Mouse (Mus musculus): ENCODE results near the gene Btbd18.
A peak's percentile ranks its signal among the peaks of the same experiment; 100 is the strongest.

Gene Btbd18

GRCm38 (mm10) chr2:84658806-84659205, at the start of gene Btbd18:
TSS of gene Btbd18 (plus strand) at chr2:84659079.
- no peak for DNase-seq (ENCODE audit: low read depth, low spot score)

DNA sequence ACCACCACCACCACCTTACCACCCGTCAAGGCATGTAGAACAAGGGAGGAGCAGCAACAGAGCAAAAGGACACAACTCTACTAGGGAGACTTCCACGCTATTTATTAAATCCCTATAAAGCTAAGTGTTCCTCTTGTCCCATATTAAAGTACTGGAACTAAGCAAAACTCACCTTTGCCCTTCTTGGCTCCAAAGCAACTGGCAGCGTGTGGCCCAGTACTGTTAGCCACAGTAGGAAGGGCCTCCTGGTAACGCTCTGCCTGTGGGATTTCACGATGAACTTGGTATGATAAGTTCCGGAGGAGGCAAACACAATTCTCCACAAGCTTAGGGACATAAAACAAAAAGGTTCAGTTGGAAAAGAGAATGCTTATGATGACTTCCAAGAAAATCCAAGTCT, 46.1 kb upstream of the Btbd18 start:
- DNase-seq (ENCODE audit: low read depth, low spot score), result no peak

DNA sequence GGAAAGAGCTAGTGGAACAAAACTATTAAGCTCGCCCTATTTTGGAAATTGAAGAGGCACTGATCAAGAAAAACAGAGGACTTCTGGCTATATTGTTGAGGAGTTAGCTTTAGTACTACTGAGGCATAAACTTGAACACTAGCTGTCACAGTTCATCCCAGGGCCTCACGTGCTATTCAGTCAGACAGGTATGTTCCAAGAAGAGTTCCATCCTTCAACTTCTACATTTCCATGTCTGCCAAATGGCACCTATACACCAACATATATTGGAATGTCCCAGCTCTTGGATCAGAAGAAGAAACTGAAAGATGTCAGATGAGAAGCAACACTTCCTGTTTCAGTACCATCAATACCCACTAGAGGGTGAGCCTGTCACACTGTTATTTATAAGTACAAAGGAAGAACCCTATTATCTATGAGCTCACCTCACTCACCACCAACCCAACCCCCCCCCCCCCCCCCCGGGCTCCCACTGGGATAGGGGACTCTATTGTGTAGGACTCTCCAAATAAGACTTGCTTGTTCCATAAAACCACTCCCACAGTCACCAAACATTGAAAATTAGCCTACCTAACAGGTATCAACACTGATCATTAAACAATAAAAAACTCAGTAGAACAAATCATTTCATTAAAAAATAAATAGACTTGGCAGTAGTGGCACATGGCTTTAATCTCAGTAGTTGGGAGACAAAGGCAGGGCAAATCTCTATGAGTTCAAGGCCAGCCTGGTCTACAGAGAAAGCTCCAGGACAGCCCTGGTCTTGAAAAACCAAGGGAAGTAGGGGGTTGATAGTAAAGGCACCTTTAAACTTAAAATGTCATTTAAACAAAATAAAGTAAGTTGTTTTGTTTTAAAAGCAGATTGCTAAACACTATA, 41.0 kb upstream of the Btbd18 start:
- peak; percentile 77 for DNase-seq (ENCODE audit: low read depth, low spot score)

DNA sequence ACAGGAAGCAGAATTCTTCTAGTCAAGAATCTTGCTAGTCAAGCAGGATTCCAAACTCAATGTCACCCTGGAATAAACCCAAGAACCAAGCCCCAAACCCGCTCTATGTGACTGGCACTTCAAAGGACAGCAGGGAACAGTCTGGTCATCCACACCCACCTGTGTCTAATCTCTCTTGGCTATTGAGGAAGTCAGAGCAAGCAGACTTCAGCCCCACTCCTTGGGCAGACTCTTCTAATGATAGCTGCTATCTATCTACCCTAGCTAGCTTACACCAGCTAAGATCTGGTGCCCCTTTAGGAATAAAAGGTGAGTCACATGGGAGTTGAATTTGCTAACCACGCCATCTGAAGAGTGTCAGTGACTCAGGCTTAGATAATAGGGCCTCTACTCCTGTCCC, 40.0 kb upstream of the Btbd18 start:
- DNase-seq (ENCODE audit: low read depth, low spot score), result no peak

DNA sequence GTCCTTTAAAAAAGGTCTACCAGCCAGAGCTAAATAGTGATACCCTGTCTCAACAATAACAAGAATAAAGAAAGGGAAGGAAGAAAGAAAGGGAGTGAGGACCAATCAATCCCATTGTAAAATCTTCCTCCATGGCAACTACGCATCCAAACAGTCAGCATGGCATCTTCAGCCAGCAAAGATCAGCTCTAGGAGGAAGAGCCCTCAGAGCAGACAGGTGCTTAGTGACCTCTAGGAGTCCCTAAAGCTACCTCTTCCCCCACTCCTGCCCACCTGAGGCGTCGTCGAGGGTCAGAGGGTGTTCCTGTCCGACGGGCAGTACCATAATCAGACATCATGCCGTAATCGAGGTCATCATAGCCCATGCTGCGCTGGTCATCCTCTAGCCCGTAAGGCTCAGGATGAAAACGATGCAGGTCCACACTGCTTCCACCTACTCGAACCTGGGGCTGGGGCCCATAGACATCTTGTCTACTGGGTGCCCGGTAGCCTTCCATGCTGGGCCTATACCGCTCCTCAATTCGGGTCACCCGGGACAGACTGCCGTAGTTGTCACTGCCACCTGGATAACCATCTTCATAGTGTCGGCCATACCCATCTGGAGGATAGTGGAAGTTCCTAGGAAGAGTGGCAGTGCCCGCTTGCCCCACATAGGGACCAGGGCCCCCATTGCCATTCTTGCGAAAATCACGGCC, 39.1 kb upstream of the Btbd18 start:
- DNase-seq (ENCODE audit: low read depth, low spot score), result no peak

DNA sequence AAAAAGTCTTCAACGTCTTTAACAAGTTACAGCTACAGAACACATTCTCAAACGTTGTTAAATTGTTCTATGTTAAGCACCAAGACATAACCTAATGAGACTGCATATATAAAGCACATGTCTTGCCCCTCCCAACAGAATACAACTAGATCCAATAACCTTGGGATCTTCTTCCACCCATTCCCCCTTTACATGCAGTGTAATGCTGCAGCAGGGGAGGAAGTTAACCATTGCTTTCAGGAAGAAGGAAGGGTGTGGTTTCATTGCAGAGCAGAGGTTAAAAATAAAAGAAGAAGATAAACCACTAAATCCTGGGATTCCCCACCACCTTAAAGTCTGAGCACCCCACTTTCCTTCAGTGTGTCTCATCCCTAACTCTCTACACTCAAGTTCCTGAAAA, 36.2 kb upstream of the Btbd18 start:
- no peak for DNase-seq (ENCODE audit: low read depth, low spot score)

DNA sequence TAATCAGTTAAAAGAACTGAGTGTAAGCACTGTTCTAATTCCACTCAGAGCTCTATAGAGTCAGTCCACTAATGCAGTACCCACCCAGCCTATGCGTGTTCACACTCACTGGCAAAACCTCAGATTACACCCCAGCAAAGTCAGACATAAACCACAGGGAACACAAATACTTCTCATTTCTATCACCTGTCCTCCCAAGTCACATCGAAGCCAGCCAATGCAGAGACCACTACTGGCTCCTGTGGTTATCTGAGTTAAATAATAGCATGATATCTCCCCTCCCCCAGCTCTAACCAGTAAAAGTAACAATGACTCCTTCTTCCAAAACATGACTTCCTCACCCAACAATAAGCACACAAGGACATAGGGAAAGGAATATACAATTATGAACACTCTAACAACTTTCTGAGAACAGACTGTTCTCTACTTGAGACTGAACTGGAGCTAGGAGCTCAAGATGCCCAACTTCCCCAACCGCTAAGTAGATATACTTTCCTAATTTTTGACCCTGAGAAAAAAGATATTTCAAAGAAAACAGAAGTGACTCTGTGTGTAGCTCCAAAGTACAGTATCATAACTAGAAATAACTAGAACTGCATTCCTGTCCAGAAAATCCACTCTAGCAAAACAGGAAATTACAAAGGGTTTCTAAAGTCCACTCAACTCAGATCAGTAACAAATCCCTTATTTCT, 35.3 kb upstream of the Btbd18 start:
- no peak for DNase-seq (ENCODE audit: low read depth, low spot score)

DNA sequence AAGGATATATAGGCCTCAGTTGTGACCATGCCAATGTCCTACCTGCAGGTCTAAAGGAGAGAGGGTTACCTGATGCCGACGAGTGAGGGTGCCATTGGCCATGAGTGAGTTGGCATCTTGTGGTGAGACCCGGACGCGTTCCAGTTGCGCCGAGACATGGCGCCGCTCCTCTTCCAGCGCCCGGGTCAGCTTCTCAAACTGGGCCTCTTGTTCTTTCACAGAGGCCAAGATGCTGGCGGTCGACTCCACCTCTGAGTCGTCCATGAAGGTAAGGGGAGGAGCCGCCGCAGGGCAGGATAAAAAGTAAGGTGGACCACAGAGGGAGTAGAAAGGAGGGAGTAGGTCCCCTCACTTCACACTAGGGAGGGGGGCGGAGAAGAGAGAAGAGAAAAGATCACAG, 34.7 kb upstream of the Btbd18 start:
- DNase-seq (ENCODE audit: low read depth, low spot score), result no peak

- DNase-seq (ENCODE audit: low read depth, low spot score), result no peak
Observed at GRCm38 (mm10) chr2:84626366-84626975, 32.4 kb upstream of the Btbd18 start.

- DNase-seq (ENCODE audit: low read depth, low spot score), result no peak
Observed at GRCm38 (mm10) chr2:84627036-84627435, 31.8 kb upstream of the Btbd18 start.

DNA sequence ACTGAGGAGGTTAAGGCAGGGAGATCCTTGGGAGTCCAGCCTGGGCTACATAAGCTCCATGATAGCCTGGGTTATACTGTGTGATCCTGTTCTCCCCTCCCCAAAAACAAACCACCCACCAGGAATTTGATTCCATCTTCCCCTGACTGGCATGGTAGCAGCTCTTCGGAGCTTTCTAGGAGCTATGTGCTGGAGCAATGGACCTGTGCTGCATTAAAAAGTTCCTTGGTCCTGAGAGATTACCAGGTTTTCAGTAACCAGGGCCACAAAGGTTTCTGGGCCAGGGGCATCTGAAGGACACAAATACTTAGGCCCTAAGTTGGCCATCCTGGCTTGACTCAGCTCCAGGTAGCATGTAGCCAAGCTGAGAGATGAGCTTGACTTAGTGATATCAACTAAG, 26.9 kb upstream of the Btbd18 start:
- no peak for DNase-seq (ENCODE audit: low read depth, low spot score)

DNA sequence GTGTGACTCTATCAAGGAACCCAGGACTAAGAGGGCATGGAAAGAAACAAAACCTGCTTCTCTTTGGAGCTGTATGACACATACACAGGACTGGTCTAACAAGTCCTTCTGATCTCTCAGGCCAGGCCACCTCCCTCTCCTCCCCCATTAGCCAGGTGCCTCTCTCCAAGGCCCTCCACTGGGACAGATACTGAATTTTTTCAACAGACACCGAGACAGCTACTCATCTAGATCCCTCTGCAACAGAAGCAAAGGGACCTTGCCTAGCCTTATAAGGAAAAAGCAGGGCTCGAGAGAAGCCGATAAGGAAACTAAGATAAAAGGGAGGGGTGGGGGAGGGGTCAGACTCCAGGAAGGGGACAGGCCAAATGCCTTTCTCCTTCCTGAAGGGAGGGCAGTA, 25.9 kb upstream of the Btbd18 start:
- no peak for DNase-seq (ENCODE audit: low read depth, low spot score)

- DNase-seq (ENCODE audit: low read depth, low spot score), result no peak
Observed at GRCm38 (mm10) chr2:84634006-84634405, 24.9 kb upstream of the Btbd18 start.

DNA sequence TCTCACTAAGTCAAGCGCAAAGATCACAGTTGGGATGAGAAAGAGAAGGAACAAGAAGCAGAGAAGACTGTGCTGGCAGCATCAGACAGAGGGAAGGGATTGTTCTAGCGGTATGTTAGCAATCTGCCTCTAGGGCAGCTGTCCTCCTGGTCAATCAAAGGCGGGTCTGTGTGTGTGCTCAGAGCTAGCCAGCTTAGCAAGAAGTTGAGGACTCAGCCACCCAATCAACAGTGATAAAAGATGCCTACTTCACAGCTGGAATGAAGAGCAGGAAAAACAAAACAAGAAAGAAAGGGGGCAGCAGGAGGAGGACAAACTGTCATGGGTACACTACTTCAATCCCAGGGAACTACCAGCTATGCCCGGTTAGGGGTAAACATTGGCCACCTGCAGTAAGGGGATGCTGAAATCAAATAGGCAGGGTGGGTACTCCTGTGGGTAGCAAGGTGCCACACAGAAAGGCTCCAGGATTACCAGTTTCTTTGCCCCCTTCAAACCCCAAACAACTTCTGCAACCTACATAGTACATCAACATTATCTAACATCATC, 23.9 kb upstream of the Btbd18 start:
- DNase-seq (ENCODE audit: low read depth, low spot score), result peak; percentile 71

- DNase-seq (ENCODE audit: low read depth, low spot score), result peak; percentile 91
Observed at GRCm38 (mm10) chr2:84635611-84636010, 23.3 kb upstream of the Btbd18 start.

DNA sequence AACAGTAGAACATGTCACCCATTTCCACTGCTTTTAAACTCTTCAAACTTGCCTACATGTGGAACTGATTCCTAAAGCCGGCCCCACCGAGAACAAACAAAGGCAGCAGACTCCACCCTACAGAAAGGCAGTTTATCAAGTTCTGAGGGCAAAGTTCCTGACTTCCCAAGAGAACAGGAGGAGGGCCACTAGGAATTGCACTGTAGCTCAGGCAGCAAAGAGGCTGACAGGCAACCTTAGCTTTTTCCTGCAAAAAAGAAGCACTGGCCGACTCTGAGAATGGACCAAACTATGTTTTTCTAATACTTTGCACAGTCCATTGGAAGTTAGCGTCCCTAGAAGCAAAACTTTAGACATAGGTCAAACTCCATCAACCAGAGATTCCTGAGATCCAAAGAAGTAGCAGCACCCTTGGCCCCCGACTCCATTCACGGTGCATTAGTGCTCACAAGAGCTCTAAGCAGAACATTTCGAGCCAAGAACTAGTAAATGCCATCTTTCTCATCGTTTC, 22.6 kb upstream of the Btbd18 start:
- DNase-seq (ENCODE audit: low read depth, low spot score), result no peak

GRCm38 (mm10) chr2:84637452-84638165, 21.3 kb upstream of the Btbd18 start:
- DNase-seq (ENCODE audit: low read depth, low spot score), result no peak

DNA sequence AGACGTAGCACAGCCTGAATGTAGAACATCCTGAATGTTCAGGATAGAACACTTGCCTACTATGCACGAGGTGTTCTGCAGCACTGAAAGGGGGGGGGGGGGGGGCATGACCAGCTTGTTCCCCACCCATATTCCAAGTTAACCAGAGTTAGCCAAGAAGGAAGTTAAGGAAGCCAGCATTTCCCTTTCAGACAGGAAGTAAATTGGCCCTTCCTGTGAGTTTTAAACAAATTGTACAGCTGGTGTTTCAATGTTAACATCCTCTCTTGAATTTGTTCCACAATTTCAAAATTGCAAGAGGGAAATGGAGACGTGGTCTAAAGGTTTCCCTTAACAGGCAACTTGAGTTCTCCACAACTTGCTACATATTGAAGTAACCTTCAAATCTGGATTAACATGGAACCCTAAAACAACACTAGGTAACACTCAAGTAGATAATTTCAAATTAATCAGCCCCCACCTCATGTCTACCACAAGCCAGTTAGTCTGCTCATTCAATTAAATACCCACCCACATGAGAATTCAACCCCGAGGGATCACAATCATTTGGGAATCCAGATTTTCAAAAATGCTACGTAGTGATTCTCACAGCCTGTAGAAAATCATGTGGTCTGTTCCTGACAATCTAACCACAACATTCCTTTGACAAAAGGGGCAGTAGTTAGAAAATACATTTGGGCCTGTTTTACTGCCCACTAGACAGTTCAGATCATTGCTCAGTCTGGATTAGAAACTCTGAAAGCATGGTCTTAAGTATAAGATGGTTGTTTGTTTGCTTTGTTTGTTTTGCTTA, 20.3 kb upstream of the Btbd18 start:
- DNase-seq (ENCODE audit: low read depth, low spot score), result no peak

- no peak for DNase-seq (ENCODE audit: low read depth, low spot score)
Observed at GRCm38 (mm10) chr2:84640833-84641232, 18.0 kb upstream of the Btbd18 start.

DNA sequence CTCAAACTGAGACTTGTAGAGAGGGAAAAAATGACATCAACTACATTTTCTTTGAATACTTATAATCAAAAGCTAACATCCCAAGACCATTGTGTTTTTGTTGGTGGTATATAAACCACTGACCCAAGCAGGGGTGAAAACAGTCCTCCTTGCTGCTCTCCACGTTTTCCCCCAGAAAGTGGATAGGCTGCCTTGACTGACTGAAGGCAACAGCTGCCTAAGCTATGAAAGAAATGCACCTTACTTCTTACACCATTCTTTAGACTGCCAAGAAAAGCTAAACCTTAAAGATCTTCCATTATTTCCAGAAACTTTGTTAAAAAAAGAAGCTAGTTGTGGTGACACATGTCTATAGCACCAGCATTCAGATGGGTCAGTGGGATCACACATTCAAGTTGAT, 12.7 kb upstream of the Btbd18 start:
- no peak for DNase-seq (ENCODE audit: low read depth, low spot score)
